Mouse (Mus musculus): ENCODE measurements around the gene Lztfl1.
"Not testable (repeated sequence)": the region's sequence is repeated elsewhere in the genome, so short reads cannot be mapped to it uniquely, and the experiment has no call there.

Gene Lztfl1

GRCm38 (mm10) chr9:123683704-123684103 lies 33.8 kb downstream of the Lztfl1 start:
- no peak for DNase-seq (ENCODE audit: low read depth, low spot score)

GRCm38 (mm10) chr9:123679198-123679597 lies 38.3 kb downstream of the Lztfl1 start:
- DNase-seq (ENCODE audit: low read depth, low spot score): no peak

DNA sequence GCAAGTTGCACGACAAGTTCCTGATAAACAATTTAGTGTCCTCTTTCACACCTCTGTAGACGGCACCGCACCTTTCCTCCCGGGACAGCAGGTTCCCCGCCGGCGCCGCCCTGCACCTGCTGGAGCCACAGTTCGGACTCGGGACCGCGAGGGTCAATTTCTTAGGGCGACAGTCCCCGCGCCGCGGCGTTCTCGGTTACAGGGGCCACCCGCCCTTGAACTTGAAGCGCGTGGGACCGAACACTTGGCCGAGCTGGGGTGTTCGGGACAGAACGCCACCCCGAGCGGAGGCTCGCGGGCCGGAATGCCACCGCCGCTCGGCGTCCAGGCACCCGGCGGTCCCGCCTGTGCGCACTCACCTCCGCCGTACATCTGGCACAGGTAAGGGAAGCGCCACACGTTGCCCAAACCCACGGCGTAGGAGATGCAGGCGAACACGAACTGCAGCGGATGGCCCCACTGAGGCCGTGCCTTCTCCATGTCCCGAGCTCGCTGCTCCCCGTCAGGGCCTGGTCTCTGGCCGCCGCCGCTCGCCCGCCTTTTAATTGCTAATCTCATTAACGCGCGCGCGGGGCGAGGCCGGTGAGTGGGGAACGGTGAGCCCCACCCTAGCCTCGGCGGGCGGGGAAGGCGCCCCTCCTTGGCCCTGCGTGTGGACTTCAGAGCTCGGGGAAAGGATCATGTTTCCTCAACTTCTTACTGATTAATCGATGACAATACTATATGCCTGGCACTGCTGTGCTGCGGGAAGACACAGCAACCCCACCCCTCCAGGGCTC lies 39.0 kb downstream of the Lztfl1 start, which contains the start of the genes Ccr9 and Slc6a20a:
TSS of gene Ccr9 (plus strand) at position 113 of the 779 bp plus-strand sequence.
TSS of gene Slc6a20a (minus strand) at position 559 of the 779 bp plus-strand sequence.
- DNase-seq (ENCODE audit: low read depth, low spot score): peak; percentile 61

GRCm38 (mm10) chr9:123665645-123666044 lies 51.9 kb downstream of the Lztfl1 start:
- DNase-seq (ENCODE audit: low read depth, low spot score): no peak

DNA sequence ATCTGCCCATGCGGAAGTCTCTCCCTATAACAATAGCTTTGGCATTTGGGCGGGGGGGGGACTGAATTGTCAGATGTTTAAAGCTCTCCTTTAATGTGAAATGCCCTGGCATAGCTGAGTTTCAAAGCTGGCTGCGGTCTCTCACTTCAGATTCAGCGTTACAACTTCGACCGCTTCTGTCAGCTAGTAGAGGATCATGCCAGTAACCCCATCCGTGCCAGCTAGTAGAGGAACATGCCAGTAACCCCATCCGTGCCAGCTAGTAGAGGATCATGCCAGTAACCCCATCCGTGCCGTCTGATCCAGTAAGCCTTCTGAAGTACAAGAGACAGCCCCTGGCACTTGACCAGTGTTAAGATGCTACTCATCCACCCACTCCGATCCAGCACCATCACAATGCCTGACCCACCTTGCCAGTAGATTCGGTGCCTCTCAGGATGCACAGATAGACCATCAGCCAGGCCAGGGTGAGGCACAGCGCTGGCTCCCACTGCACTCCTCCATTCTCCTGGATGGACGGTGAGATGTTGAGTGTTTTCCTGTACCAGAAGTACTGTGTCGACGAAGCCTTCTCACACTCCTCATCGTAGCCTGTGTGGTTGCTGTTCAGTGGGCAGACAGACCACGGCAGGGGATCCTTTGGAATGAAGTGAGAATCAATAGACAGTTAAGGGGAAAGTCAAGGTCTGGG lies 57.4 kb downstream of the Lztfl1 start:
- not testable (repeated sequence) for DNase-seq (ENCODE audit: low read depth, low spot score)

DNA sequence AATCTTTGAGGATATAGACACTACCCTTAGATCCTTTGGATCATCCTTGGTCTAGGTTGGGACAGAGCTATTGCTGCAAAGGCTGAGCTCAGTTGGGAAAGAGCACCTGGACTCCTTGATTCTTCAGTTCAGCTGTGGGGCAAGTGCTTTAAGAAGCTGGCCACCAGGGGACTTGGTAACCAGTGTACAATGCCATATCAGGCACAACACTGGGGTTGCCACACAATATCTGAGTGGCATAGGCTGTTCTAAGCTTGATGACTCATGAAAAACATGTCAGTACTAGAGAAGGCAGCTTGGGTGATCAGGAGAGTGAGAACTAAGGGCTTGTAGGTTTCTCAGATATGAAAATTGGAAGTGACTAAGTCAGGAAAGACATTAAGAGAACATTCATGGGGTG lies 58.5 kb downstream of the Lztfl1 start:
- DNase-seq (ENCODE audit: low read depth, low spot score): no peak

DNA sequence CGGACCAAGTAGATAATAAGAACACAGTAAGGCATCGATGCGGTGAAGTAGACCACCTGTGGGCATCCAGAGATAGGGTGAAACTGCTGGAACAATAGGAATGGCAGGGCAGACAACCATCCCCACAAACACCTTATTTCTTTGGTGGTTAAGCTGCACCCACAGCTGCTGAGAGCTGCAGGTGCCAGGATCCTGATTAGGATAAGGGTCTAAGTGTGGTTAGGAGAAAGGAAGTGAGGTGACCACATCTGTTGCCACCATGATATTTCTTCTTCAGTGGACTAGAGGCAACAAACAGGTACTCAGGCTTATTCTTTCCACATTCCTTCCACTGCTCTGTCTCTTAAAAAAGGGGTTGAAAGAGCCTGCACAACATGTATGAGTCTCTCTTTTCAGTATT lies 60.0 kb downstream of the Lztfl1 start:
- no peak for DNase-seq (ENCODE audit: low read depth, low spot score)

- DNase-seq (ENCODE audit: low read depth, low spot score): no peak
Measured at GRCm38 (mm10) chr9:123651369-123651768, 66.1 kb downstream of the Lztfl1 start.

DNA sequence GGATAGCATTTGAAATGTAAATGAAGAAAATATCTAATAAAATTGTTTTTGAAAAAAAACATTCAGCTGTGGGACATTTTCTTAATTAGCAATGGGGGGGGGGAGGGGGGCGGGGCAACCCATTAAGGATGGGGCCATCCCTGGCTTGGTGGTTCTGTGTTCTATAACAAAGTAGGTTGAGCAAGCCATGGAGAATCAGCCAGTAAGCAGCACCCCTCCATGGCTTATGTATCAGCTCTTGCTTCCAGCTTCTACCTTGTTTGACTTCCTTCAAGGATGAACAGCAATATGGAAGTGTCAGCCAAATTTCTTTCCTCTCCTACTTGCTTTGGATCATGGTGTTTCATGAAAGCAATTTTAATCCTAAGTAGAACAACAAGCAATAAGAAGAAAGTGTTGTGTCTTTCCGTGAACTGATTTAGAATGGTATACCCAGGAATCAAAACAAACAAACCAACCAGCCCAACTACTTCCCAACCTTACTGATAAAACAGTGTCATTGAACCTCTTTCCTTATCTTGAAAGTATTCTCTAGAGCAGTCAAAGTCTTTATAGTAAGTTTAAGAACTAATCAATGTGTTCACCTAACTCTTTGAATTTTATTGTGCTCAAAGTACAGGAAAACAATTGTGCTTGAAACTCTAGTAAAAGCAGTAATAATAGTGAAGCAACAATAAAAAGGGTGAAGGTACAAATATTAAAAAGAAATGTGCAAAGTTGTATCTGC lies 67.5 kb downstream of the Lztfl1 start:
- DNase-seq (ENCODE audit: low read depth, low spot score): no peak

Measured in c-Kit-negative CD71-positive TER-119-positive erythroid progenitor cells, embryonic 14.5 days (primary cell).